Mouse (Mus musculus) testis, adult 2 months (tissue): ENCODE measurements around the gene Fbxo22. TPM values are rescaled to one million over a fixed set of nuclear protein-coding genes. Genes with fewer than 3 reads are reported as not detected.
"Not testable (repeated sequence)": the region's sequence is repeated elsewhere in the genome, so short reads cannot be mapped to it uniquely, and the experiment has no call there.

Experiments used
- H3K27ac ChIP-seq: fragments of 200-500 bp; 2 replicates; pipeline ENCODE4 v1.5.1; 2012; ENCODE audit warnings: low read depth, low read length; ENCODE audit not compliant: control insufficient read depth, insufficient read depth
- H3K27me3 ChIP-seq: fragments of 200-500 bp; 2 replicates; pipeline ENCODE4 v1.6.1; 2012; ENCODE audit warnings: mild to moderate bottlenecking, low read length, moderate library complexity; ENCODE audit not compliant: control insufficient read depth, insufficient read depth
- H3K36me3 ChIP-seq: fragments of 200-500 bp; 2 replicates; pipeline ENCODE4 v1.6.1; 2012; ENCODE audit warnings: mild to moderate bottlenecking, low read length; ENCODE audit not compliant: control insufficient read depth, insufficient read depth
- H3K4me1 ChIP-seq: fragments of 200-500 bp; 2 replicates; pipeline ENCODE4 v1.6.1; 2012; ENCODE audit warnings: low read length; ENCODE audit not compliant: control insufficient read depth, insufficient read depth
- H3K4me3 ChIP-seq: fragments of 200-500 bp; 2 replicates; pipeline ENCODE4 v1.5.1; 2012; ENCODE audit warnings: low read depth, mild to moderate bottlenecking, low read length, moderate library complexity, mixed read lengths; ENCODE audit not compliant: control insufficient read depth
- CTCF ChIP-seq: fragments of 200-500 bp; IDR thresholded peaks from 2 replicates; pipeline ENCODE4 v1.5.1; 2012; ENCODE audit warnings: low read depth, mild to moderate bottlenecking, inconsistent platforms, low read length, moderate library complexity; ENCODE audit not compliant: control insufficient read depth, insufficient read depth, insufficient replicate concordance
- POLR2A ChIP-seq: fragments of 200-500 bp; IDR thresholded peaks from 2 replicates; pipeline ENCODE4 v1.6.1; 2012; ENCODE audit warnings: low read depth, mild to moderate bottlenecking, inconsistent platforms, low read length, moderate library complexity; ENCODE audit not compliant: control insufficient read depth
- polyA plus RNA-seq: library from polyadenylated mRNA; depleted of rRNA; stranded (reverse); fragments of >200 nt; gene quantifications from 2 replicates; pipeline ENCODE4 v1.2.3, GENCODE M21; 2012

Fbxo22 gene
- polyA plus RNA-seq, 1 experiment, result 6.2 TPM

DNA sequence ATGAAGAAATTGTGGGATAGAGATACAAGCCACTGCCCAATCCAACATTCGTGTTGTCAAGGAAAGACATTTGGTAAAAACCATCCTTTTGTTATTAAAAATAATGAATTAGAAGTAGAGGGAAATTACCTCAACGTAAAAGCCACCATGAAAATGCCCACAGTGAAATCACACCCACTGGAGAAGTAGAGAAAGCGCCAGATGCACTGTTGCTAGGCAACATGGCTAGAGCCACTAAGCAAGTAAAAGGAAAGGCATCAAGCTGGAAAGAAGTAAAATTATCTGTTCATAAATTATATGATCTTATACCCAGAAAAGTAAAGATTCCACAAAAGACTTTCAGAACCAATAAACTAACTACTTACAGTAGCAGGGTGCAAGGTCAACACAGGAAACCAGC is 17.5 kb downstream of the Fbxo22 start:
- no peaks in the 10 kb centered on the region; the same call in 1 of the 2 replicates for H3K36me3 ChIP-seq
- no peaks in the 10 kb centered on the region for H3K4me1 ChIP-seq
- H3K4me3 ChIP-seq, result no peak overlapping the region
- no peak for TF ChIP-seq CTCF
- no peak for TF ChIP-seq POLR2A
- no peaks in the 10 kb centered on the region for H3K27me3 ChIP-seq
- H3K27ac ChIP-seq, result no peak overlapping the region

DNA sequence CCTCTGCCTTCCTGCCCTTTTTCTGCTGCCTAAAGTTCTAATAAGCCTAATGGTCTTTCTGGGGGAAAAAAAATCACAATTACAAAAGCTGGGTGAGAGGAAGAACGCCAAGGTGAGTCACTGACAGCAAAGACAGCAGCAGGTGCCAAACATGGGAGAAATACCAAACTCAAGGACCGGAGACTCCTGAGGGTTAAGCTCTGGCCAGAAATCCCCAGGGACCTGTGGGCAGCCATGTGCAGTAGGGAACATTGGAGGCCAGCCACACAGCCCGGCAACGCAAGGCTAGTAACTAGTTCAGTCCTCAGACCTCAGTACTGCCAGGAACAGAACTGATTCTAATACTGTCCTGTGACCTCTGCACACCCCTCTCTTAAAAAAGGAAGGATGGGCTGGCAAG is 19.4 kb downstream of the Fbxo22 start:
- no peak overlapping the region for H3K4me3 ChIP-seq
- TF ChIP-seq POLR2A (no peak), CTCF (no peak)

DNA sequence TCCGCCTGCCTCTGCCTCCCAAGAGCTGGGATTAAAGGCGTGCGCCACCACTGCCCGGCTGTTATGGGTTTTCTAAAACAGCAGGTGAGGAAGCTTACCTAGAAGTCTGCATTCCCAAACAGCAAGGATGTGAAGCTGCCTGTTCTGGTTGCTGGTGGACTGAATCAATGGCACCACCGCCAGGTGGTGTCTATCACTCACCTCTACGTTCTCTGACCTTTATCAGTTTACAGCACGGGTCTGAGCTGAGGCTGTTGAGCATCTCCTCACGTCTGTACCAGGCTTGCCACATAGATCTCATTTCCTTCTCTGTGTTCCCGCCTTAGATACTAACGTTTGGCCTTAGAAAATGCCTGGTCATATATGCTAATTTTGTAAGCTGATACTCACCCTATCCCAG is 20.3 kb downstream of the Fbxo22 start:
- H3K4me1 ChIP-seq, result no peaks in the 10 kb centered on the region
- no peak for TF ChIP-seq POLR2A
- no peak for TF ChIP-seq CTCF
- no peaks in the 10 kb centered on the region for H3K36me3 ChIP-seq
- no peak overlapping the region for H3K27ac ChIP-seq
- H3K27me3 ChIP-seq, result no peaks in the 10 kb centered on the region
- no peak overlapping the region for H3K4me3 ChIP-seq

More for the DNA sequence above, 19.4 kb downstream of the Fbxo22 start:
- Histone ChIP-seq H3K4me1 (no peaks in the 10 kb centered on the region), H3K27me3 (no peaks in the 10 kb centered on the region), H3K36me3 (no peaks in the 10 kb centered on the region; the same call in 1 of the 2 replicates), H3K27ac (no peak overlapping the region)

DNA sequence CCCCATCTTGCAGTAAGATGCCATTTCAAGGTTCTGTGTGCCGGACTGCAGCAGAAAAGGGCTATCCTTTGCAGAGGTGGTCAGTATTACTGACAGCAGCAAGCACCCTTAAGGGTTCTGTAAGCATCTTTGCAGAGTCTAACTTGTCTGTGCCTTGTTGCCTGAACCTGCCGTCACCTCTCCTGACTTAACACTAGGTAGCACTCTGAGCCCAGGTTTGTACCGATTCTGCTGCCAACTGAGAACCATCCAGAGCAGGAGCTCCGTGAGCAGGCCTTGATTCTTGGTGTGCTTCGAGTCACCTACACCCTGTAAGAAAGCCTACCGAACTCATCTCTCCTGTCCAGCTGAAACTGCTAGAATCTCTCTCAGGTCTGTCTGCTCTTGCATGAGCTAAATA is 22.8 kb downstream of the Fbxo22 start:
- H3K4me3 ChIP-seq, result no peak overlapping the region
- no peak overlapping the region for H3K27ac ChIP-seq
- no peaks in the 10 kb centered on the region for H3K27me3 ChIP-seq
- no peaks in the 10 kb centered on the region for H3K36me3 ChIP-seq
- no peaks in the 10 kb centered on the region for H3K4me1 ChIP-seq
- TF ChIP-seq CTCF, result no peak
- TF ChIP-seq POLR2A, result no peak

DNA sequence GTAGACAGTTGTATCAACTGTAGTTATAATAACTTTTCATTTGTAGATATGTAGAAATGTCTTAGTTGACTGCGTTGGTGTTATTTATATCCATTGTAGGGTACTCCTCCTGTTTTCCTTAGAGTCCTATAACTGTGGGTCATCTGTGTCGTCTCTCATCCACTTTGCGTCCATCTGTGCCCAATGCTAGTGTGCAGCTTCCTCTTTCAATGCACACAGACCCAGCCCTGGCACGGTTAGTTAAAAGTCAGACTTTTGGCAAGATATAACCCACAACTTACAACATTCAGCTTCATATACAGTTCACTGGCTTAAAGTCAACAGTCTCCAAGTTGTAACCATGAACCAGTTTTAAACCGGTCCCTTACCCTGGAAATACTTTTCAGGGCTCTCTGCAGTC is 23.4 kb downstream of the Fbxo22 start:
- H3K36me3 ChIP-seq, result no peaks in the 10 kb centered on the region
- no peaks in the 10 kb centered on the region for H3K27me3 ChIP-seq
- no peak overlapping the region for H3K4me3 ChIP-seq
- no peaks in the 10 kb centered on the region for H3K4me1 ChIP-seq
- TF ChIP-seq POLR2A, result no peak
- TF ChIP-seq CTCF, result no peak
- no peak overlapping the region for H3K27ac ChIP-seq

DNA sequence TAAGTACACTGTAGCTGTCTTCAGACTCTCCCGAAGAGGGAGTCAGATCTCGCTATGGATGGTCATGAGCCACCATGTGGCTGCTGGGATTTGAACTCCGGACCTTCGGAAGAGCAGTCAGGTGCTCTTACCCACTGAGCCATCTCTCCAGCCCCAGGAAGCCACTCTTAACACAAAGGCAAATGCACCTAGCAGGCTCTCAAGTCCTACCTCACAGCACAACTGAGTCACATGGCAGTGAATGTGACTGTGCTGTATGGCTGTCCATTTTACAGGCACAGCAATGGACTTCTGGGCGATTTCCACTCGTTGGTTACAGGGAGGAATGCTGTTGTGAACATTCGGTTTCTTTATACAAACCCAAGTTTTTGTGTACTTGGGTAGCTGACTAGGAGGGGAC is 23.9 kb downstream of the Fbxo22 start:
- TF ChIP-seq CTCF, result no peak
- Histone ChIP-seq H3K27ac (no peak overlapping the region), H3K4me1 (no peaks in the 10 kb centered on the region), H3K36me3 (no peaks in the 10 kb centered on the region), H3K4me3 (no peak overlapping the region), H3K27me3 (no peaks in the 10 kb centered on the region)

DNA sequence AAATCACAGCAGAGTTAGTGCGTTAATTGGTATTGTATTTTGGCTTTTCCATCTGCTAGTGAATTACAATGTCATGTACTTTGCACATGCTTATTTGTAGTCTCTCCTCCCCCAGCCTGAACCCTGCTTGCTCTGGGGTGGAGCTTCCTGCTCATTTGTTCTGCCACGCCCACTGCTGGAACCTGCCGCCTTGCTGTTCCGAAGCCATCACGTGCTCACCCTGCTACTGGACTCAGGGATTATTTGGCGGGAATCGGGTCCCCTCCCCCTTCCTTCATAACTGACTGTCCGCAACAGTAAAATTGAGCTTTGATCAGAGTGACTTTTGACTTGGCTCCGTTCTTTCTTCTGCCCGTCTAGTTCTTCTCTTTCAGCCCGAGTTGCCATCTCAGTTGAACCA is 24.4 kb downstream of the Fbxo22 start:
- H3K27ac ChIP-seq, H3K36me3 ChIP-seq, H3K4me3 ChIP-seq, H3K4me1 ChIP-seq, H3K27me3 ChIP-seq: not testable (repeated sequence)

DNA sequence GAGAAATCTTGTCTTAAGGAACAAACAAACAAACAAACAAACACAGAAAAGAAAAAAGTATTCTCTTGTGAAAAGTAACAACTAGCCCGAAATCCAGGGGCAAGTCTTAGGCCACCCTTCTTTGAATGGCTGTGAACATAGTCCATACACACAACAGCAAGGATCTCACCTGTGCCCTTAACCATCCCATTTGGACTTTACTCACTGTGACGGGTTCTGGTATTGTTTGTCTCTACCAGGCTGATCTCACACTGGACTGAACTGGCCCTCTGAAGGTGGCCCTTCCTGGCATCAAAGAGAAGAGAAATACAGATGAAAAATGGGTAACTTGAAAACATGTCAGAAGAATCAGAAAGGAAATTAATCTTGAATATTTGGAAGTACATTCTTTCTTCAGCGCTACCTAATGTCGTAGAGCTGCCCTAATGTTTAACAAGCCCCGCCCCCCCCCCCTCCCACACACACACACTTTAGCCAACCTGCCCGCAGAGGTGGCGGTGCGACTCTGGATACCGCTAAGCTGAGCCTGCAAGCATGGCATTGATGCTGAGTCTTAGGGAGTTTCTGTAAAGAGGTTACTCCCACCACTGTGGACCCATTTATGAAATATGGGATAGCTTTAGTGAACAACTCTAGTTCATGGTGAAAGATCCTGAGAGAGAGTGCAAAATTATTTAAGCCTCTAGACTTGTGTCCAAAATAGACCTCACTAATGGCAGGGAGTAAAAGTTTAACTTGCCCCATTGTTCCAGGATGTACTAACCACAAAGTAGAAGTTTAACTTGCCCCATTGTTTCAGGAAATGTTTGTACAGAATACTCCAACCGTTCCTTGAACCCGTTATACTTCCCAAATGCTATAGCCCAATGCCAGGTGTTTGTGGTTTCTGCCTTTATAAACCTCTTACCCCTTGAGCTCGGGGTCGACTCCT is 27.8 kb downstream of the Fbxo22 start:
- H3K4me1 ChIP-seq, result no peaks in the 10 kb centered on the region
- H3K4me3 ChIP-seq, result no peak overlapping the region
- no peaks in the 10 kb centered on the region for H3K36me3 ChIP-seq
- H3K27ac ChIP-seq, result no peak overlapping the region
- no peak for TF ChIP-seq POLR2A
- no peak for TF ChIP-seq CTCF
- no peaks in the 10 kb centered on the region for H3K27me3 ChIP-seq
